Mouse (Mus musculus) G1E-ER4 (cell line): ENCODE data around the gene Gm26558. TPM values are rescaled to one million over a fixed set of nuclear protein-coding genes. Genes with fewer than 3 reads are reported as not detected.

Experiments used
- GATA1 ChIP-seq: IDR thresholded peaks from one replicate; pipeline ENCODE4 v1.8.0; 2012; ENCODE audit warnings: low read length, inconsistent platforms
- polyA plus RNA-seq: library from polyadenylated mRNA; stranded (reverse); fragments of >175 nt; gene quantifications from 2 replicates; pipeline ENCODE4 v1.2.3, GENCODE M21; 2012

Gene Gm26558
- polyA plus RNA-seq, 1 experiment, result not detected

DNA sequence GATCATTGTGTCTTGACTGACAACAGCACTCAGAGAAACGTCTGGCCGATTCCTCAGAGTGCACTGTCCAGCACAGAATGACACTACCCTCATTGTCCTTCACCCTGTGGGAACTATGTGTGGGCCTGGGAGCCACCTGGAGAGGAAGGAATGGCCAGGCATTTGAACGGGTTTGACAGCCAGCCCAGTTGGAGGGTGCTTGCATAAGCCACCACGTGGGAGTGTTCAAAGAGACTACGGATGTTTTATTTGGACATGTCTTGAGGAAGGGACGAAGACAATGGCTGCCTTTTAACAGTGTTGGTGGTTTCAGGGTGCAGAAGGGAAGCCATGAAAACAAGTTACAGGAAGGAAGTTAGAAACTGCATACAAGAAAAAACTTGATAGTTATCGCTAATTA, 36.1 kb downstream of the Gm26558 start:
- no peak for TF ChIP-seq GATA1

DNA sequence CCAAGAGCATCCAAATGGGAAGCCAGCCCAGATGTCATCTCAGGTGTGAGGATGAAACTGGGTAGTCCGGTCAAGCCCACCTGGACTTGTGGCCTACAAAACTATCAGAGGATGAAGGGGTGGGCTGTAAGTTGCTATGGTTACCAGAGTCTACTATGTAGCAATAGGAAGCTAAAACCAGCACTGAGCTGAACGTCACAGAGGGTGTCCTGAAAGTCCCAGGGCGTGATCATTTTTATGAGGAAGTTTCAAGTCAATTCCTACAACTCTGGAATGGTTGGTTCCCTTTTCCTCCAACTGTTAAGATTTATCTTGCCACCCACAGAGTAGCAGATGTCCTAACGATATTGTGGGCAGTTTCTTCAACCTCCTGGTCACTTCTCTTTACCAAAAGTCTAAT, 39.7 kb downstream of the Gm26558 start:
- TF ChIP-seq GATA1, result no peak

DNA sequence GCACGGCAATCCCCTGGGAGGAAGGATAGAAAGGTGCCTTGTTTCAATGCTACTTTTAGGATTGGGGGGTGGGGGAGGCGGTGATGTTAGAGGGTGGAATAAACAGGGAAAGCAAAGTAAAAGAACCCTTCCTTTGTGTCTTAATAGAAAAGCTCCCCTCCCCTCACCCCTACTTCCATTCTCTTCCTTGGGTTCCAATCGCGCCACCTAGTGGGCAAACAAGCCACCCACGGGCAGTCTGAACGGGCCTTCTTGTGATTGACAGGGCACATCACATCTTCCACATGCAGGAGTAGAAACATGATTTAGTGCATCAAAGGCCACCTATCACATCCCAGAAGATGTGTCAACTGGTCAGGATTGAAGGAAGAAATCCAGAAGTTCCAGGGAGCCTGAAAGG, 41.7 kb downstream of the Gm26558 start:
- TF ChIP-seq GATA1, result no peak

DNA sequence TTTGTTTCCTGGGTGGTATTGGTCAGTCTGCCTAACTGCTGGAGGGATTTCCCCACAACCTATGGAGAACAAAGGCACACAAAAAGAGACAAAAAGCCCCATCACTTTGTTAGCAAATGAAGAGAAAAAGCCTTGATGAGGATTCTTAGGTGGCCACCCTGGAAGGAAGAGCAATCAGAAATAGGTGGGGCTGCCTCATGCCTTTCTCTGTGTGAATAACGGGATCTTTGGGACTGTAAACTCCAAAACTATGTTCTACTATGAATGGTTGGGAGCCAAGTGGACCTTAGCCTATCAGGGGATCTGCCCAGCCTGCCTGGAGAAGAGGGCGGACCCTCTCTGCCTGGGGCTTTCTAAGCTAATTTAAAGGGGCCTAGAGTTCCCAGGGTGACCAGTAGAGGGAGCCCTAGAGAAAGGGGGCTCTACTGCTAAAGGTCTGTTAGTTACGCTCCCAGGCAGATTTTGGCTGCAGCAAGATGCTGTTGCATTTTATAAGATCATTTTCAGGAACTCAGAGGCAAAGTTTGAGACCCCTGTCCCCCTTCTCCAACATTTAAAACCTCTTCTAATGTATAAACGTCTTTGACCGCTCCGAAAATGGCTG, 42.6 kb downstream of the Gm26558 start:
- no peak for TF ChIP-seq GATA1

DNA sequence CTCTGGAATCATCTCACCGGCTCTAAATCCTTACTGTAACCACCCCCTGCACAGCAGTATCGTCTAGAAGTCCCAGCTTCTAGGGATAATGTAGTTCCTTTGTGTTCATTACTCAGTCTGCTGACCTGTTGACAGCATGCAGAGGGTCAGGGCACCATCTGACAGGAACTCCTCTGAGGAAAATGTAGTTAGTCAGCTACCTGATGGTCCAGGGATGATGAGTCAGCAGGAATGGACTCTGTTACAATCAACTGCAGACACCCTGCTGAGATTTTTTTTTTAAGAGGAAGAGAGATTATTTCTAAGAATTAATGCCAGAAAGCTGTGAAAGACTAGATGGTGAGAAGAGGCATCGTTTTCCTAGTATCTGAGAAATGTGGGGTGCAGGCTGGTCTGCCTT, 45.3 kb downstream of the Gm26558 start:
- TF ChIP-seq GATA1, result no peak

GRCm38 (mm10) chr2:70616076-70616475, 45.8 kb downstream of the Gm26558 start:
- TF ChIP-seq GATA1, result no peak

- TF ChIP-seq GATA1, result no peak
These were observed 47.1 kb downstream of the Gm26558 start for GRCm38 (mm10) chr2:70614745-70615351.

Other genes starting within 250 kb of the Gm26558 start
- gene Sp5, start 187.2 kb downstream of the Gm26558 start, polyA plus RNA-seq, result not detected in 2 replicates
- not detected in 2 replicates for gene Erich2, start 153.3 kb downstream of the Gm26558 start, polyA plus RNA-seq
- gene Gad1, start 109.0 kb downstream of the Gm26558 start, polyA plus RNA-seq, result not detected in 2 replicates
- 67.5 and 89.0 TPM in 2 replicates for gene Gorasp2, start 532 bp downstream of the Gm26558 start, polyA plus RNA-seq
- 32.2 and 43.9 TPM in 2 replicates for gene Tlk1, start 163.6 kb upstream of the Gm26558 start, polyA plus RNA-seq